Mouse (Mus musculus): ENCODE measurements around the gene Hoxb8.

Hoxb8 gene

DNA sequence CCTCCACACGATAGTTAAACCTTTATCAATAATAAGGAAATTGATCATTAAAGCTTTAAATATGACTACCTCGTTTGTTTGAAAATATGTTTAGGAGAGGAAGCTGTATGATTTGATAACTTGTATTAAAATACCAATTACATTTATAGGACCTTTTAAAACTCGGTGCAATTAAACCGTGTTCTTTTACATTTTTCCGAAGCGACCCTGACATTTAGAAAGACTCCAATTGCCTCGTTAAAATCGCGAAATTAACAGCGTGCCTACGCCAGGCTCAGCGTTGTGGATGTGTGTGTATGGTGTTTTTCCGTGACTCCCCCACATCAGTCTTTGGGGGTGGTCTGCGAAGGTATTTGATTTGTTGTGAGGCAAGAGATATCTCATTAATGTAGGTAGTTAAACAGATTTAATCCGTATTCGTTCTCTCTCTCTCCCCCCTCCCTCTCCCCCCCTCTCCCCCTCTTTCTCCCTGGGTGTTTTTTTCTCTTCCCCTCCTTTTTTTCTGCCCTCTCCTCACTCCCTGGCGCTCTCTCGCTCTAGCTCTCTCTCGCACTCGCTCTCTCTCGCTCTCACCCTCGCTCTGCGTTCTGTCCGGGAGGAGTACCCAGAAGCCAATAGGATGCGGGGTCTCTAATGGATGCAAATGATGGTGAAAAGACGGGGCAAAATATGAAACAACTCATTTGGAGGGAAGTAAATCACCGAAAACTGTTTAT is at the start of gene Hoxb8:
Gene Hoxb8 (plus strand): TSS at position 51 of the 716 bp plus-strand sequence.
- no peak for DNase-seq (ENCODE audit: low read depth, low spot score)

DNA sequence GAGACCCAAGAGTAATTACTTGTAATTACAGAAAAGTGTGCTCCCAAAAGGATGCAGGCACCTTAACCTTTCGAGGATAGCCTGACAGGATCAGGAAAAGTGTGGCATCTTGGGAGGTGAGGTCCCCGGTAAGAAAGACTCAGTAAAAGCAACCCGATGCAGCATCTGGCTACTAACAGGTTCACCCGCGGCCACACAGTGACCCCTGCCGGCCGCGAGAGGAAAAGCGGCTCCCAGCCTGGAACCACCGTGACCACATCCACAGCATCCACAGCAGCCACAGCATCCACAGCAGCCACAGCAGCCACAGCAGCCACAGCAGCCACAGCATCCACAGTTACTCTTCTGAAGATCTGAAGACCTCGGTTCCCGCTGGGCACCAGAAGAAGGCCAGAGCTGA is 46.8 kb upstream of the Hoxb8 start:
- no peak for DNase-seq (ENCODE audit: low read depth, low spot score)

- no peak for DNase-seq (ENCODE audit: low read depth, low spot score)
Observed at GRCm38 (mm10) chr11:96240211-96240610, 41.5 kb upstream of the Hoxb8 start.

GRCm38 (mm10) chr11:96250901-96251300 is 30.8 kb upstream of the Hoxb8 start:
- DNase-seq (ENCODE audit: low read depth, low spot score), result no peak

- DNase-seq (ENCODE audit: low read depth, low spot score), result no peak
Observed at GRCm38 (mm10) chr11:96251480-96252031, 30.1 kb upstream of the Hoxb8 start.

DNA sequence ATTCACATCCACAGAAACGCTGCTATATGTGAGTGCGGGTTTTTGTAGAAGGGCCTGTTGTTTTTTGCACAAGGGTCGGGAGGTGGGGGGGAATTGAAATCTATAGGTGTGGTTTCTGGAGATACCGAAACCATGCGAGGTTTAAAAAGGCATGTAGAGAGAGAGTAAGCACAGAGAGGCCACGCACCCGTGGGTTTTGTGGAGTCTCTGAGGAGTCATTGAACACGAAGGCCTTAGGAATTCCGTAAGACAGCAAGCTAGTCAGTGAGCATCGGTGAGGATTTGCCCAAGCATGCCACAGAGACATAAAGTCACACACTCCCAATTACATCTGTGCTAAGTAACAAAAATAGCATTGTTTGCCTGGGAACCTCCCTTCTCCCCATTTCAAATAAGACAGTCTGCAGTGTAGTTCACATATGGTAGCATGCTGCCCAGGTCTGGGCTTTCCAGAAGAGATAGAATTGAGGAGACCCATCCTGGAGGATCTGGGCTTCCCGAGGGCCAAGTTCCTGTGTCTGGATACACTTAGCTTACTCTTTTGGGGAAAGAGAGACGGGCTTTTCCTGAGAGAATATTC is 29.1 kb upstream of the Hoxb8 start:
- DNase-seq (ENCODE audit: low read depth, low spot score), result no peak

- no peak for DNase-seq (ENCODE audit: low read depth, low spot score)
Observed at GRCm38 (mm10) chr11:96254221-96254620, 27.5 kb upstream of the Hoxb8 start.

DNA sequence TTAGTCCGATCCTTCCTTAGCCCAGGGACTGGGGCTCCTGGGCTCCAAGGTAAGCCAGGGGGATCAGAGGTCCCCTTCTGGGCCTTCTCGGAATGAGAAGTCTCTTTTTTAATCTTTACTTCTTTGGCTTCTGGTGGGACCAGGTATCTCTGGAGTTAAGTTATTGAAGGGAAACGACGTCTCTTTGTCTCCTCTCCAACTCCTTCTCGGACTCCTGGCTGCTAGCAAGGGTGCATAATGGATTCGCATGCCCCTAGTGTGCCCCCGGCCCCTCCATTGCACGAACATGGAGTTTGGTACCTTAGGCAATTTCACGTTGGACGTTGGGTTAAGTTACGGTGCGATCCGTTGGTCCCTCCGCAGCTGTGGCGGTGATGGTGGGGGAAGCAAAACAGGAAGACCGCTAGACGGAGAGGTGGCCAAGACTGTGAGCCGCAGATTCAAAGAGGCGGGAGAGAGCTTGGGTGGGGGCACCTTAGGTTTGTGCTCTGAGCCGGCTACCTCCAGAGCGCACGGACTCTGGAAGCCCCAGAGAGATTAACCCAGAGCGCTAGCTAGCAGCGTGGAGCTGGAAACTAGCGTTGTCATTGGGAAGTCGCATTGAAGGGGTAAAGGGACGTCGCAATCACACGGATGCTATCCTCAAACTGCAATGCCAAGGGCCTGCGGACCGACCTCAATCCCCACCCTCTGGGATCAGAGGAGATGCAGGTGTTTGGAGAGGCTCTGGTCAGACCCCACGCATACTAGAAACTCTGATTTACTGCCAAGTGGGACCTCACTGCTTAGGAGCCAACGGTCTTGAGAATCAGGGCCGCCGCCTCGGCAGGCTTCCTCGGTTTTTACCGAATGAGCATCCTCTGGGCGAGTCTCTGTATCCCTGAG is 26.4 kb upstream of the Hoxb8 start:
- DNase-seq (ENCODE audit: low read depth, low spot score), result no peak

DNA sequence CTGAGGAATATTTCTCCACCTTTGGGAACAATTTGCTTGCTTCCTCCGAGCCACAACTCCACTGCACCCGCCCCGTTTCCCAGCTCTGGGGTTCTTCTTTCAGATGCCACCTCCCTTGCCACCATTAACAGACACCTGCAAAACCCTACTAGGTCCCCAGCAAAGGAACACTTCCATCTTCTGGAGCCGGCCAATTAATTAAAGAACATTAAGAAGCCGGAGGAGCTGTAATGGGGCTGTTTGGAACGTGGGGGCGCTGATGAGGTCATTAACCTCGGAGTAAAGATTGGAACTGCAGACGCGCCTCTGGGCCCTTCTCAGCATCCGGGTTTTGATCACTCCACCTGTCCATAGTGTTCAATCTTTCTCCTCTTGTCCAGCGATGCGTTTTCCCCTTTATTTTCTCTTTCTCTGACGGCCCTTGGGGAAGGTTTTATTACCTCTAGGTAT is 25.7 kb upstream of the Hoxb8 start:
- no peak for DNase-seq (ENCODE audit: low read depth, low spot score)

- no peak for DNase-seq (ENCODE audit: low read depth, low spot score)
Observed at GRCm38 (mm10) chr11:96257141-96257540, 24.6 kb upstream of the Hoxb8 start.

GRCm38 (mm10) chr11:96259038-96259437 is 22.7 kb upstream of the Hoxb8 start:
- no peak for DNase-seq (ENCODE audit: low read depth, low spot score)

GRCm38 (mm10) chr11:96259511-96259910 is 22.2 kb upstream of the Hoxb8 start:
- no peak for DNase-seq (ENCODE audit: low read depth, low spot score)

GRCm38 (mm10) chr11:96260310-96260970 is 21.3 kb upstream of the Hoxb8 start:
- DNase-seq (ENCODE audit: low read depth, low spot score), result no peak

- no peak for DNase-seq (ENCODE audit: low read depth, low spot score)
Observed at GRCm38 (mm10) chr11:96261323-96261890, 20.3 kb upstream of the Hoxb8 start.

DNA sequence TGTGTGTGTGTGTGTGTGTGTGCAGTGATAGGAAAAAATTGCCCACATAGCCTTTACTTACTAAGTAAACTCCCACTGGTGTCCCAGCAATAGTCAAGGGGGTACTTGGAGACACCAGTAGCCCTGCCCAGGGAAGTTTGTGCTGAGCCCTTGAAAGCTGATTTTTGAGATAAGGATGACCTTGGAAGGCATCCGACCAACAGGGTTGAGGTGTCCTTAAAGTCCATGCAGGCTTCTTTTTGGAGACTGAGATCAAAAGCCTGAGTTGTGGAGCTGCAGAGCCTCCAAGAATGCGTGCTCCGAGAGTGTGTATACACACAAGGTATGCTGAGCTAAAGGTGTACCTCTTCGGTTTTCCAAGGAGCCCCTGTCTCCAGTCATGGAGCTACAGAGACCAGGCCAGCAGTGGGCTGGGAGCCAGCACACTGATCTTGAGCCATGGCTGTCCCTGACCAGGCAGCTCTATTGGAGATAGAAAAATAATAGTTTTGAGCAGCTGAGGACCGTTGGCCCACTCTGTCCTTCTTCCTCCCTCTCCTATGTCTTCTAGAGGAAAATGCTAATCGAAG is 19.4 kb upstream of the Hoxb8 start:
- DNase-seq (ENCODE audit: low read depth, low spot score), result no peak

DNA sequence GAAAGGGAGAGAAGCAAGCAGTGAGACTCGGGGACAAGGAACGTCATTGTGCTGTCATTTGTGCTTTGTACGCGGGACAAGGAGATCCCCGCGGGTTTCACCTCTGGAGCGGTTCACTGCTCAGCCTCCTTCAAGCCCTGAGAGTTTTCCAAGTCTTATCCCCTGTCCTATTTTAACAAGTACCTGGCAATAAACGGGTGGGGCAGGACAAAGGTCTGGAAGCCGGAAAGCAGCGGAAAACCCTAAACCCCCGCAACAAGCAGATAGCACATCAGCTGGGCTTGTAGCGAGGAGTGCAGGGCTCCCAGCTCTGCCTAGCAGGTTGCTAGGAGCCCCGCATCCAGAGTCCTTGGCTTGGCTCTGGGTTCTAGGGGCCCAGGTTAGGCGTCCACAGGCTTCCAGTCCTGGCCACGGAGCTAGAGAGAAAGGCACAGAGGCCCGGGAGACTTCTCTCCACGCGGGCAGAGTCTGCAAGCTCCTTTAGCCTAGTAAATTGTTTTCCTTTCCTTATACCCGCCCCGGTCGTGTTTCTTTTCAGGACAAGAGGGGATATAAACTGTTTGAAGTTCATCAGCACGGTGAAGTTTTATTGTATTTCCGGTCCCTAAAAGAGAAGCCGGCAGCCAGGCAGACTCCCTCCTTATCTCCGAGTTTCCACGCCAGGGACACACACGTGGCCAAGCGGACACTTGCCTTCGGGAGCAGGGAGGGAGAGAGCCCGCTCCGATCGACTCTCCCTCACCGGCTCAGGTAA is 17.9 kb upstream of the Hoxb8 start:
- no peak for DNase-seq (ENCODE audit: low read depth, low spot score)

GRCm38 (mm10) chr11:96264390-96265020 is 17.2 kb upstream of the Hoxb8 start:
- no peak for DNase-seq (ENCODE audit: low read depth, low spot score)

DNA sequence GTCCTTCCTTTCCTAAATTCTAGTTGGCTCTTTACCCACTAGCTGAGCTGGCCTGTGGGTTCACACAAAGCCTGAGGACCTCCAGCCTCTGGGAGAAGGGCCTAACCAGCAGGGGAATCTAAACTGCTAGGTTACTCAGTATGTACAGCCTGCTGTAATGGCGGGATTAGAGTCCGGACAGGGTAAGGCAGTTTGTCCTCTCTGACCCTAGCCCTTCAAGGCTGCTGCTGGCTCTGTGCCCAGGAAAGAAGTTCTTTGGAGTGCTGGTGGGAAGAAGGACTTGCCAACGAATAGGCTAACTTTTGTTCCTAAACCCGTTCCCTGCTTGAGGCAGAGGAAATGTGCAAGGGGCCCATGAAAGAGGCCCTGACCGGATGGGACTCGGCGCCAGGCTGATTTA is 15.8 kb upstream of the Hoxb8 start:
- DNase-seq (ENCODE audit: low read depth, low spot score), result no peak

GRCm38 (mm10) chr11:96267021-96267920 is 14.4 kb upstream of the Hoxb8 start:
- no peak for DNase-seq (ENCODE audit: low read depth, low spot score)

Measured in brain, embryonic 18.5 days (tissue).